Mouse (Mus musculus) C2C12 (cell line): ENCODE measurements around the gene B3glct. TPM values are rescaled to one million over a fixed set of nuclear protein-coding genes. Genes with fewer than 3 reads are reported as not detected.
A peak's percentile ranks its signal among the peaks of the same experiment; 100 is the strongest.

Experiments
- H3K27me3 ChIP-seq: one replicate; pipeline ENCODE4 v1.6.1; 2011; ENCODE audit not compliant: control insufficient read depth, insufficient read depth, insufficient read length
- H3K36me3 ChIP-seq: one replicate; pipeline ENCODE4 v1.6.1; 2011; ENCODE audit not compliant: control insufficient read depth, insufficient read depth
- H3K4me3 ChIP-seq: one replicate; pipeline ENCODE4 v1.5.1; 2011; ENCODE audit warnings: mild to moderate bottlenecking, control low read depth; ENCODE audit not compliant: poor library complexity, insufficient read depth, severe bottlenecking
- H3K79me2 ChIP-seq: one replicate; pipeline ENCODE4 v1.6.1; 2011; ENCODE audit not compliant: control insufficient read depth, insufficient read depth
- H3K79me3 ChIP-seq: one replicate; pipeline ENCODE4 v1.6.1; 2011; ENCODE audit warnings: low read depth, control low read depth
- H3ac ChIP-seq: one replicate; pipeline ENCODE3; 2011; ENCODE audit warnings: low read depth; ENCODE audit not compliant: control insufficient read depth, insufficient read length
- CEBPB ChIP-seq: IDR thresholded peaks from one replicate; pipeline ENCODE4 v1.6.1; 2011; ENCODE audit warnings: low read depth, mild to moderate bottlenecking, control low read depth, moderate library complexity
- CTCF ChIP-seq: IDR thresholded peaks from one replicate; pipeline ENCODE4 v1.5.1; 2011; ENCODE audit not compliant: control insufficient read depth, insufficient read depth, insufficient read length
- FOSL1 ChIP-seq: IDR thresholded peaks from one replicate; pipeline ENCODE4 v1.8.0; 2011; ENCODE audit warnings: mild to moderate bottlenecking, low read length; ENCODE audit not compliant: poor library complexity, insufficient read depth, severe bottlenecking
- MAX ChIP-seq: IDR thresholded peaks from one replicate; pipeline ENCODE4 v1.6.1; 2011; ENCODE audit warnings: mild to moderate bottlenecking, control low read depth
- MYOD1 ChIP-seq: IDR thresholded peaks from one replicate; pipeline ENCODE4 v1.6.1; 2011; ENCODE audit warnings: low read depth; ENCODE audit not compliant: control insufficient read depth, insufficient read length
- MYOG ChIP-seq: IDR thresholded peaks from one replicate; pipeline ENCODE4 v1.6.1; 2011; ENCODE audit not compliant: control insufficient read depth, insufficient read length; ENCODE audit errors: extremely low read depth
- USF1 ChIP-seq: IDR thresholded peaks from one replicate; pipeline ENCODE4 v1.6.1; 2011; ENCODE audit warnings: low read depth, mild to moderate bottlenecking, control low read depth, moderate library complexity
- polyA plus RNA-seq: library from polyadenylated mRNA; unstranded; fragments of >200 nt; fragmentation: generic; extraction: Trizol; gene quantifications from one replicate; pipeline ENCODE4 v1.2.1, GENCODE M21; 2012; ENCODE audit warnings: missing spikeins

Gene B3glct
- polyA plus RNA-seq, 1 experiment, result 4.6 TPM

- H3K4me3 ChIP-seq, result no peak overlapping the region
Measured at GRCm38 (mm10) chr5:149641277-149641892, 36.6 kb upstream of the B3glct start.

GRCm38 (mm10) chr5:149642366-149642765 is 35.7 kb upstream of the B3glct start:
- H3K79me3 ChIP-seq, result no peaks in the 10 kb centered on the region
- no peaks in the 10 kb centered on the region for H3K27me3 ChIP-seq
- TF ChIP-seq USF1 (no peak), CEBPB (no peak), CTCF (peak; percentile 40), MYOG (no peak), FOSL1 (no peak), MAX (no peak), MYOD1 (no peak)
- H3K4me3 ChIP-seq, result no peak overlapping the region
- no peaks in the 10 kb centered on the region for H3K36me3 ChIP-seq
- H3ac ChIP-seq, result no peak overlapping the region
- H3K79me2 ChIP-seq, result no peaks in the 10 kb centered on the region

More at GRCm38 (mm10) chr5:149641277-149641892, 36.6 kb upstream of the B3glct start:
- no peaks in the 10 kb centered on the region for H3K27me3 ChIP-seq
- H3K79me2 ChIP-seq, result no peaks in the 10 kb centered on the region
- H3K36me3 ChIP-seq, result no peaks in the 10 kb centered on the region
- no peaks in the 10 kb centered on the region for H3K79me3 ChIP-seq
- TF ChIP-seq USF1, result peak; percentile 62
- no peak for TF ChIP-seq FOSL1
- no peak overlapping the region for H3ac ChIP-seq

GRCm38 (mm10) chr5:149642783-149643509 is 35.1 kb upstream of the B3glct start:
- no peaks in the 10 kb centered on the region for H3K36me3 ChIP-seq
- no peaks in the 10 kb centered on the region for H3K79me2 ChIP-seq
- no peaks in the 10 kb centered on the region for H3K27me3 ChIP-seq
- H3ac ChIP-seq, result no peak overlapping the region
- H3K4me3 ChIP-seq, result no peak overlapping the region
- no peaks in the 10 kb centered on the region for H3K79me3 ChIP-seq
- TF ChIP-seq USF1 (no peak), CTCF (no peak), MYOD1 (no peak), MYOG (no peak), FOSL1 (no peak), MAX (no peak), CEBPB (no peak)

GRCm38 (mm10) chr5:149647367-149648115 is 30.5 kb upstream of the B3glct start:
- no peaks in the 10 kb centered on the region for H3K27me3 ChIP-seq
- TF ChIP-seq MYOG (no peak), USF1 (no peak), MYOD1 (no peak), CTCF (no peak), CEBPB (no peak), MAX (no peak), FOSL1 (no peak)
- H3K79me2 ChIP-seq, result no peaks in the 10 kb centered on the region
- no peak overlapping the region for H3K4me3 ChIP-seq
- no peak overlapping the region for H3ac ChIP-seq
- no peaks in the 10 kb centered on the region for H3K36me3 ChIP-seq
- H3K79me3 ChIP-seq, result no peaks in the 10 kb centered on the region

GRCm38 (mm10) chr5:149648196-149648595 is 29.8 kb upstream of the B3glct start:
- no peaks in the 10 kb centered on the region for H3K79me3 ChIP-seq
- no peaks in the 10 kb centered on the region for H3K27me3 ChIP-seq
- H3K4me3 ChIP-seq, result no peak overlapping the region
- H3ac ChIP-seq, result no peak overlapping the region
- no peaks in the 10 kb centered on the region for H3K79me2 ChIP-seq
- TF ChIP-seq USF1 (no peak), MYOD1 (no peak), CTCF (no peak), CEBPB (no peak), MYOG (no peak), MAX (no peak), FOSL1 (no peak)
- no peaks in the 10 kb centered on the region for H3K36me3 ChIP-seq
